Mouse (Mus musculus): ENCODE results near the gene Zcchc9.

DNA sequence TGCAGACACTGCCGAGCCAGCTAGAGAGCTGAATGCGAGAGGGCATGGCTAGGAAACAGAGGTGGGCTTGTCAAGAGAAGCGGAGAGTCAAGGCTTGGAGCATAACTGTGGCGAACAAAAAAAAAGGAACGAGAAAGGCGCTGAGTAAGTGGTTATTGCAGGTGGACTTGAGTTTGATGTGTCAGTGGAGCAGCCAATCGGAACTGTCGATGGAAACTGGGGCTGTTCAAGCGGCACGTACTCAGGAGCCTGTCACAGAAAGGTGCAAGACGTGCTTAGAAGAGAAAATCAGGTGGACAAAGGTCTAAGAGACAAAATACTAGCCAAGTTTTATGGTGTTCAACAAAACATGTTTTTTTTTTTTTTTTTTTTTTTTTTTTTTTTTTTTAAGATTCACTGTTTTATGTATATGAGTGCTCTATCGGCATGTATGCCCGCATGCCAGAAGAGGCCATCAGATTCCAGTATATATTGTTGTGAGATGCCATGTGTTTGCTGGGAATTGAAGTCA is 12.5 kb downstream of the Zcchc9 start:
- TF ChIP-seq POLR2A (IDR thresholded peaks at IDR 0.05; ENCODE audit: low read depth, low read length) (no peak), CTCF (IDR thresholded peaks at IDR 0.05; ENCODE audit: borderline replicate concordance, insufficient read depth, low read length) (no peak)

Measured in embryonic fibroblast, embryonic 13.5 days (primary cell).